Mouse (Mus musculus): ENCODE results near the gene Rnase1.

GRCm38 (mm10) chr14:51173843-51174242 is 27.3 kb upstream of the Rnase1 start:
- TF ChIP-seq CTCF (IDR thresholded peaks at IDR 0.05 in 2 of 3, conservative IDR thresholded peaks at IDR 0.05 in 1 of 3; ENCODE audit: control insufficient read depth in 1 of 3, insufficient read depth in 1 of 3, low read depth in 2 of 3, low read length in 3 of 3, poor library complexity in 1 of 3, severe bottlenecking in 1 of 3) (no peak), SMC3 (IDR thresholded peaks at IDR 0.05; ENCODE audit: low read depth, low read length) (no peak), GATA1 (IDR thresholded peaks at IDR 0.05; ENCODE audit: low read depth, low read length) (no peak)

Data from MEL (cell line).